Mouse (Mus musculus): ENCODE data around the gene Prickle2.
A peak's percentile ranks its signal among the peaks of the same experiment; 100 is the strongest.

Prickle2 gene

DNA sequence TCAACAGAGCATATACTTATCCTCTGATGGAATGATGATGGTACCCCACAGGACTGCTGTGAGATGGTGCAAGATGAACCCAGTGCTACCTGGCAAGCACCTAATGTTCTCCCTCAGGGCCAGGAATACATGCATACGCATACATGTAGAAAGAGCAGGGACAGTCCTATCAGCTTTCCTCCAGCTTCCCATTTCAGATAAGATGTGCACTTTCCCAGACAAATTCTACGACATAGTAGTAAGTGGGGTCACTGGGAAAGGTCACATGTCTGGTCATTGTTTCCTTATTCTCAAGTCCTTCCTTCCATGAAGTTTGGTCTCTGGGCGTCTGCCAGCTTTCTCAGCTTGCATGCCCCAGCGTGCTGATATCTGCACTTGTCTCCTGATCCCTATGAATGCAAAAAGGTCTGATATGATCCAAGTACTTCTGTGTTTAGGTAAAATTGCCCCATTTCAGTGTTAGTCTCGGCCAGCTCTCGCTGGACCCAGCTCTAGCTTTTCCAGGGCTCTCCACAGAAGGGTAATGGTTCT is 187.5 kb downstream of the Prickle2 start:
- no peak for DNase-seq (ENCODE audit: low spot score)

DNA sequence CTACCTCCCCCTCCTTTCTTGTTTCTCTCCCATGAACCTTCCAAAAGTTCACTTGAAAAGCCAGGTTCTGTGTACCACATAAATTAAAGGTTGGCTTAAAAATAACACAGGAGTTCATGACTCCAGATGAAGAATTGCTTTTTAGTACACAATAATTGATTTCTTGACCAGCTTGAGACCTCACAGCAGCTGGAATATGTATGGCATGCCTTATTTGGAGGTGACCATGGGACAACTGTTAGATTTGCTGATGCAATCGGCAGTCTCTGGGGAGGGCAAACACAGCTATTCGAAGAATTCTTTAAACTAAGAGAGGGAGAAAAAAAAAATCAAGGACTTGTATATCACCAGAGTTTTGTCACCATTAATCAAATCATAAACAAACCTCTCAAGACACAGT is 189.0 kb downstream of the Prickle2 start:
- peak; percentile 30 for DNase-seq (ENCODE audit: low spot score)

DNA sequence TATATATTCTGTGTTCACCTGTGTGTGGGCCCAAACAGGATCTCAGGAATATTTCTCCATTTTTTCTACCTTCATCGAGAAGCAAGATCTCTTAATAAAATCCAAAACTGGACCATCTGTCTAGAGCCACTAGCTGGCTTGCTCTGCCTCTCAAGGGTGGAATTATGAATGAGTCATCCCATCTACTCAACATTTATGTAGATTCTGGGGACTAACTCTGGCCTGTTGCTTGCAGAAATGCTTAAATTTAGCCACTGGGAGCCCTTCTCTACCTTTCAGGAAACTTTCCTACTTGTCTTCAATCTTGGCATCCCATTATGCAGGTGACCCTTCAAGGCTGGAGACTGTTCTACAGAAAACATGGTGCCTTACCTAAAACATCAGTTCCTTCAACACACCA is 194.0 kb downstream of the Prickle2 start:
- no peak for DNase-seq (ENCODE audit: low spot score)

DNA sequence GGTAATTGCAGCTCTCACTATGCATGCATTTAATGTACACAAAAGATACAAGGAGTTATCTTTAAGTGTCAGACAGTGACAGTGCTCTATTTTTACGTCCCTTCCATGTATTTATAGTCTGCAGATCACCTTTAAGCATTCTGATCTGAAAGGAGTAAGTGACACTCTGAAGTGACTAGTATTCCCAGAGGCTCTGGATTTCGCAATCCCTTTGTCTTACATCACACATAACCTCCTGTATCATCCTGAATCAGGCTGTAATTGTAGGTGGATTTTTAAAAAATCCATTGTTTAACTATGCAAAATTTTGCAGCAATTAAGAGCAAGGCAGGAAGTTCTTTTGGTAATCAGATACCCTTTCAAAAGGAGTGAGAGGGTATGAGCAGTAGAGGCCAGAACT is 196.2 kb downstream of the Prickle2 start:
- DNase-seq (ENCODE audit: low spot score), result no peak

DNA sequence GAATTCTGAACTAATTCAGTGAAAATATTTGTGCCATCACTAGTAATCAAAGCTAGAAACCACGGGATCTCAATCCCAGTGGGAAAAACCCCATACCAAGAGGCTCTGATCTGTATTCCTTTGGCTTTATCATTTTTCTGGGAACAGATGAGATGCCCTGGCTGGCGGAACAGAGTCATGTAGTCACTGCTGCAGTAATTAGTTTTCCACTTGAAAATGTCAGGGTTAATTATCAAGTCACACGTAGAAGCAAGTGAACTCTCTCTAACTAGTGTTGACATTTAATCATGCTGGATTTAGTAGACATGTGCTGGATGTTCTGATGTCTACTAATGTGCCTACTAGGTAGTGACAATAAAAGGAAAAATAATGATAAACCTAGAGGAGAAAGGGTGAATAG is 199.7 kb downstream of the Prickle2 start:
- no peak for DNase-seq (ENCODE audit: low spot score)

DNA sequence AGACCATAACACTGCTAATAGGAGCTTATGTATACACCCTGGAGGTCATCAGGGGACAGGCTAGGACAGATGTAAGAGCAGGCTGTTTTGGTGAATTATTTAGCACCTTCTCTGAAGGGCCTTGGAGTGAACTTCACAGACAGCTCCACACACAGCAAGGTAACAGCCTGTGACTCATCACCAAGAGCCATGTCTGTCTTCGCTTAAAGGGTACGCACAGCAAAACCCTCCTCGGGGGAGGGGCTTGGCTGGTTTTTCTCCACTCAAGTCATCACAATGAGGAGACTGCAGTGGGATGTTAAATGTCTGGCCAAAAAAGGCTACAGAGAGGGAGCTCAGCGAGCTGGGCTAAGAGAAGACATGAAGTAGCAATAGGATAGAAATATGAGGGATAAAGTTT is 206.5 kb downstream of the Prickle2 start:
- no peak for DNase-seq (ENCODE audit: low spot score)

DNA sequence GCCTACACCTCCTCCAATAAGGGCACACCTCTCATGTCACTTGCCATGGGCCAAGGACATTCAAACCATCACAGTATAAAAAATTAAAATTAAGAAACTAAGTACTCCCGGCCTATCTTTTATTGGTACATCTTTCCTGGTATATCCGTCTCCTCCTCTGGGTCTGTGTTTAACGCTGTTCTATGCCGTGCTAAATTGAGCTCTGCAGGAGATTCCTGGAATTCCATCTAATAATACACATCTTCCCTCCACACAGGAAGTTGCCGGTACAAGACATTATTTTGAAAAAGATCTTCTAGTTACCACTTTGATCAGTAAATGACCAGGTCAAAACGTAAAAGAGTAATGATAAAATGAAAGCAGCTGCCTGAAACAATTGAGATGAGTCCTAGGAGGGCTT is 207.4 kb downstream of the Prickle2 start:
- DNase-seq (ENCODE audit: low spot score), result peak; percentile 11

DNA sequence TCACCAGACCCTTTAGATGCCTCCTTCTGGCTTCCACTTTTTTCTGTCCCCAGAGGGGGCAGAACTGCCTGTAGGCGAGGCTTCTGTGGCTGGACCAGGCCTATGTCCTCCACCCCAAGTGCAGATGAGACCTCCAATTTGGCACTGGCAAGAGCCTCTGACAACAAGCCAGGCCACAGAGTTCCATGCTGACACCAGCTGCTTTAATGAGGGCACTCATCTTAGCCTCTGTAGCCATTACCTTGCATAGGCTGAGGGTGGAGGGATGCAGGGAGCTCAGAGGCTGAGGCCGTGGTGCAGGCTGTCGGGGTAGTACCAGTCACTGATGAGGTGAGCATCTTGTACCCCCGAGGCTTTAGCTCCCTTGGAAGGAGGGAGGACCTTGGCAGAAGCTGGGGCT is 208.7 kb downstream of the Prickle2 start:
- no peak for DNase-seq (ENCODE audit: low spot score)

DNA sequence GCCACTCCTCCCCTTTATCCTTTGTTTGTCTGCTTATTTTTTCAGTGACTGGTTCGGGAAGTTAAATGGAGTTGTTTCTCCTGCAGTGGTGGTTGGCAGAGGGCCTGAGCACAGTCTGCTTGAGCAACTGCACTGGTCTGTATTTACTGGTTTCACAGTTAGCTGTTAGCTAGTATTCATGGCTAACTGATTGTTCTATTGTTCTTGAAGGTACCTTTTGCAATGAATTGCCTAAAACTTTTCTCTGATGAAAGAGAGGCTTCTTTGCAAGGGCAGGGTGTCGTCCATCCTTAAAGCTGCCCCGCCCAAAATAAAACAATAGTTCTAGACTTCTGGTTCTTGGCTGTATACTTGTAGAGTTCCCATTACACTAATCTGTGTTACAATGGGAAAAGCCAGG is 210.5 kb downstream of the Prickle2 start:
- no peak for DNase-seq (ENCODE audit: low spot score)

DNA sequence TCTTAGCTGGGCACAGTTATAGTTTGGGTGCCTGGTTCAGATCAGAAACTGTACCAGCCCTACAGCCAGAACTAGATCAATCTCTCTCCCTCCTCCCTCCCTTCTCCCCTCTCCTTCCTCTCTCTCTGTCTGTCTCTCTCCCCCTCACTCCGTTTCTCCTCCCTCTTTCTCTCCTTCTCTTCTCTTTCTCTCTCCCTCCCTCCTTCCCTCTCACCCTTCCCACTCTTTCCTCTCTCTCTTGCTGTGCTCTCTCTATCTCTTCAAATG is 224.3 kb downstream of the Prickle2 start:
- no peak for DNase-seq (ENCODE audit: low spot score)

DNA sequence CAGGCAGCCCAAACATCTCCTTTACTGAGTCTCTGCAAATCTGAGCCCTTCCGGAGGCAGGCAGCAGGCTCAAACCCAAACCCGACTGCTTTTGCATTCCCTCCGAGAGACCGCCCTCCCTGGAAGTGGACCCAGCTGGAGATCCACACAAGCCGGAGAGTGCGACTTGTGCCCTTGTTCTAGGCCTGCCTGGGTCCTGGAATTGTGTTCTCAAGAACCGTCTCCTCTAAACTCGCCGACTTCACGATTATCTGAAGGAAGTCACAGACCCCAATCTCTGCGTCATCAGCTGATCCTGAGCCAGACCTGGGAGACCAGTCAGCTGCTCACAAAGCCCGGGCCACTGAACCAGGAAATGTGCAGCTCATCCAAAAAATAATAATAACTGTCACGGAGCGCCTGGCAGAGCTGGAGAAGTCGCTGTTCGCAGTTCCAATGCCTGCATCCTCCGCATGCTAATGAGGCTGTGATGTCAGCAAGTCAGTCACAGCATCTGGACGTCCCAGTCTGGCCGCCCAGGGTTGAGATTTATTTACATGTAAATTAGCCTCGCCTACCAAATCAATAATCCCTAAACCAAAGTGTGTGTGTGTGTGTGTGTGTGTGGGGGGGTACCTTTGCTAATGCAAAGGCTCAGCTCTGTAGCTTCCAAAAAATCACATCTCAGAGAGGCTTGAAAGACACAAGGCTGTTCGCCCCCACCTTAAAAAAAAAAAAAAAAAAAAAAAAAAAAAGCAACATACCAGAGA is 224.8 kb downstream of the Prickle2 start:
- DNase-seq (ENCODE audit: low spot score), result peak; percentile 83

DNA sequence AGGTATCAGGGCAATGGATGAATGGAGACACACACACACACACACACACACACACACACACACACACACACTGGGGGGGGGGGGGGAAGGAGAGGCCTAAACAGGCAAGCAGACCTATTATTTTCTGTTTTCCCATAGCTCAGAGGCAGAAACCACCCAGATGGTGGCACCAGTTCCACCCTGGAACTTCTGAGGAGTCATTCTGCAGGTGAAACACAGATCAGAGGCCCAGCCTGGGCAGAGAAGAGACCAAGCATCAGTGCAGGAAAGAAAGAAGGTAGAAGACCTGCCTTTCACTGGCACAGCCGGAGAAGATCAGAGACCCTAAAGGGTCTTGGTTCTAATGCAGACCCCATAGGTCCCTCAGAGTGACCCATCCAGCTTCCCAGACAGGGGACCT is 227.3 kb downstream of the Prickle2 start:
- DNase-seq (ENCODE audit: low spot score), result no peak

DNA sequence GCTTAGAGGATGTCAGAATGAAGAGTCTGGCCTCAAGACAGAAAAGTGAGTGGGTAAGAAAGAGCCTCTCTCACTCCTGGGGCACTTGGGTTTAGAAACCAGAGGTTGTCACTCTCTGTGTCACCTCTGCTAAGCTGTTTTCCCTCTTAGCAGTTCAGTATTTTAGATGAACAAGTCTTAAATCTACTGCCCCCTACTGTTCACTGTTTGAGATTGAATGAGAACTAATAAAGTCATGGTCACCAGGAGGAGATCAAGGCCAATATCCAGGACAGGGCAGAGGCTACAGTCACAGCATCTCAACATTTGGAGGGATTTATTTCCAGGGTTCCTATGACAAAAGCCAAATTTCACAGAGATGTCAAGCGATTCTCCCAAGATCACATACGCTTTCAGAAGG is 228.3 kb downstream of the Prickle2 start:
- DNase-seq (ENCODE audit: low spot score), result peak; percentile 76

DNA sequence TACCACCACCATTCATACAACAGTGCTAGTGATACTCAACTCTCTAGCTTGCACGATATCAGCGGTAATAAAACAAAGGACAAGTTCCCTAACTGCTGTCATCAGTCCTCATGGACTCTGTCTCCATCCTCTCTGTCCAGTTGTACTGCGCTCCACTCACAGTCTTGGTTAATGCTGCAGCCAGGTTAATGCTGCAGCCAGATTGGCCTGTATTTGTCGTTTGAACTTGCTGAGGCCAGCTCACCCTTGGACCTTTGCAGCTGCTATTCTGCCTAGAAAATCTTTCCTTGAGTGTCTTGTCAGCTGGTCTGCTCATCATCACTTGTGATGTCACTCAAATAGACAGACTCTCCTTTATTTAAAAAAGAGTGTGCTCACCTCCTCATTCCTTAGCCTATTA is 236.5 kb downstream of the Prickle2 start:
- DNase-seq (ENCODE audit: low spot score), result no peak

DNA sequence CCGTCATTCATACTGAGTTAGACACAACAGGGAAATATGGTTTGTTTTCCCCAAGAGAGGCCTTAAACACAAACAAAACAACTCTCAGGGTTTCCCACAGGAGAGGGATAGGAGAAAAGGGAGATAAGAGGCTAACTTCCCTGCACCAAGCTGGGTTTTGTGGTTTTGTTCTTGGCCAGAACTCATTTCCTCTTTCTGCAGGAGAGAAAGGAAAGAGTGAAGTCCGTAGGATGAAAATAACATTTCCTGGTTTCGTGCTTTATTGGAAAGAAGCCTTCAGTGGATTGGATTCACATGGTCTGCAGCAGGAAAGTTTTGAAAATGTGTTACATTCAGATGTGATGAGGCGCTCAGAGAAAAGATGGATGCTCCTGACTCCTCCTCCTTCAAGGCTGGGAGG is 237.1 kb downstream of the Prickle2 start:
- no peak for DNase-seq (ENCODE audit: low spot score)

DNA sequence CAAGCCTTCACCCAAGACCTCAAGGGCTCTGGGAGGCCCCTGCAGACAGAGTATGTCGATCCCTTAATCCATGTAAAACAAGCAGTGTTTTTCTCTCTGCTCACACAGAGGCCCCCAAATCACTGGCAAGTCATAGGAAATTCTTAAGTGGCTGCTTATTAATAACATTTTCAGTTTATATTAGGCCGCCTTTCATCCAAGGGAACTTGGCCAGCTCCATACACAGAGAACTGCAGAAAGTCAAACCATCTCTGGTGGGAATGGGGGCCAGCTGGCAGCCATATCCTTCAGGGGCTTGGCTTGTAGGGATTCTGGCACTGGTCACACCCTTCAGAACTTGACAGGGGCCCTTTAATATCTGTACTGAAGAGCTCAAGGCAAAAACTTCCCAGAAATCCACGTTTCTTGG is 237.6 kb downstream of the Prickle2 start:
- DNase-seq (ENCODE audit: low spot score), result no peak

DNA sequence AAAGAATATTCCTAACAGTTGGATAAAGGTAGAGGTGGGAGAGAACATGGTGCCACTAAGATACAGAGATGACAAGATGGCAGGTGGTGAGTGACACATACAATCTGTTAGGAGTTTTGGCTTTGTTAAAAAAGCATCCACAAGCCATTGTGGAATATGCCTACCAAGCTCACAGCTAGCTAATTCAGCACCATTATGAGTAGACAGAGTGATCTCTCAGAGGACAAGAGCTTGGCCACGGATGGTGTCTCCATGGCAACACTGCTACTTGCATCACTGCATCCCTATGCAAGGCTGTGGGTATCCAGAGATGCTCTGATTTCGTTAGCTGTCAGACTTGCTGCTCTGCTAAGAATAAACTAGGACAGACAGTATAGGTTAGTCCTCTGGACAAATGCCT is 238.6 kb downstream of the Prickle2 start:
- DNase-seq (ENCODE audit: low spot score), result peak; percentile 28

DNA sequence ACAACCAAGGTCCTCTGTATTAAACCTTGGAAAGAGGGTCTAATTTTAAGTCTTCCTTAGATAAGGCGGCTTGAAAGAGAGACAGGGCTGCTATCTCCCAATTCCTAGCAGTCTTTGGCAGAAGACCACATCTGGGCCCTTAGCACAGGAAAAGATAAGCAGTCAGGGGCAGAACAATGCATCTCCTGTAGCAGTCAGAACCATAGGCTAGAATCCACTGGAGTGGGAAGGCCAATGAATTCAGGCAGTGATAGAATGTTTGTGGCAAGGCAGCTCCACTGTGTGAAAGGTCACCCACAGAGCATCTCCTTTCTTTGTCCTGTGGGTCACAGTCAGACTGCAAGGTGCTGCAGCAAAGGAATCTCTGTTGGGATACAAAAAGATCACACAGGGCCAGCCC is 240.3 kb downstream of the Prickle2 start:
- DNase-seq (ENCODE audit: low spot score), result no peak

DNA sequence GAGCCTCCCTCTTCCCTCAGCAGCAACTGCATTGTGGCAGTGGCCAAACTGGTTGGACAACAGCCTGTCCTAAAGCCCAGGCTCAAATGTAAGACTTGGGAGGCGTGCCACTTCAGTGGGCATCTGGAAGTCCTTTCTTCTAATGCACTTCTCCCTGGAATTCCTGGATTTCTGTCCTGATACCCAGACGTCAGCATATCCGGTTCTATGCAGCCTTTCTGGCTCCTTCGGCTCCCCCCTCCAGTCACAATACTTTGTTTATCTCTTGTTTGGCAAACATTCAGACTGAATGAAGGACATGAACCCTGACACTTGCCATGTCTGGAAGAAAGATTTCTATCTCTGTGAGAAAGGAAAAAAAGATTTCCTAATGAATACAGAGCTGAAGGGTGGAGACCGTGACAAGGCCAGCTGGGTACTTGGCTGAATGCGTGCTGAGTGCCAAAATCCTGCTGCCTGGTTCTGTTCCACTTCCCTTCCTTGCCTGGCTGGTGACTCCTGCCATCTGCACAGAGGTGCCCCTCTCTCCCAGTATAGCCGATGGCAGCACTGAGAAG is 241.1 kb downstream of the Prickle2 start:
- no peak for DNase-seq (ENCODE audit: low spot score)

DNA sequence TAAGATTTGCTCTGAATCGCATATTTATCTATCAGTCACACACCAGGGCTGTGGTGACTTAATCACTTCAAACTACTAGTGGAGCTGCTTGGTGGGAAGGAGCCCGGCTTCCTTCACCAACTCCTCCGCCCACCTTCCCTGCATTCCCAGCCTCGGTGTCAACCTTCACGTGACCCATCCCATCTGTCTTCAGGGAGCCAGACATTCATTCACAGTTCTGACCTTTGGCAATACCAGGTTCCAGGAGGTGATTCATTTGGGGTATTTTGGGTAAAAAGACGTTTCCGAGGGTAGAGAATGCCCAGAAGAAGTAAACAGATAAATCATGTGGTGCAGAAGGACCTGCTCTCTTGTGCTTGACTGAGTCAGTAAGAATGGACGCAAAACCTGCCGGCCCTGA is 242.2 kb downstream of the Prickle2 start:
- DNase-seq (ENCODE audit: low spot score), result peak; percentile 27

DNA sequence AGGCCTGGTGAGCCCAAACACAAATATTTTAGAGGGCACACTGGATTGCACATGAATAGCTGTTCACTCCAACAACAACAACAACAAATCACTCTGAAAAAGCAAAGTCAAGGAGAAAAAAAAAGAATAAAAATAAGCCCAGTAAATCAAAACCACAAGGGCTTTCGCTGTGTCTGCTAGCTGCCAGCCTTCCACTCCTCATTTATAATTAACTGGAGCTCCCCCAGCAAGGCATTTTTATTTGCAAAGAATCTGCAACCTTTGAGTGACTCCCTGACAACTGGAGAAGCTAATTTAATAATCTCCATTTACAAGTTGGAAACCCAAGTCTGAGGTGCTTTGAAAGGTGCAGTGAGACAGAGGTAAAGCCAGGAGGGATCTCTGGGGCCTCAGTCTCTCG is 245.2 kb downstream of the Prickle2 start:
- no peak for DNase-seq (ENCODE audit: low spot score)

DNA sequence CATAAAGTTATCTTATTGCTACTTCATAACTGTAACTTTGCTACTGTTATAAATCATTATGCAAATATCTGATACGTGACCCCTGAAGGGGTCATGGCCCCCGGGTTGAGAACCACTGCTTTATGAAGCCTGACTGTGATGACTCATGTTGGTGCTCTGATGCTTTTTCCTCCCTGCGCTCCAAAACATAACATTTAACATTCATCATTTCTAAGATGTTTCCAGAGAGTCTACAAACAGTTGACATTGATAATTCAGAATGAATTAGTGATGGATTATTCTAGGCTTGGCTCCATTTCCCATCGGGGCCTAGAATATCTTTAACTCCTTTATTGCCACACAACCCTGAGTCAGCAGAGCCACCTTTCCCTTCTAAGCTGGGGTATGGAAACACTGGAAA is 247.9 kb downstream of the Prickle2 start:
- no peak for DNase-seq (ENCODE audit: low spot score)

DNA sequence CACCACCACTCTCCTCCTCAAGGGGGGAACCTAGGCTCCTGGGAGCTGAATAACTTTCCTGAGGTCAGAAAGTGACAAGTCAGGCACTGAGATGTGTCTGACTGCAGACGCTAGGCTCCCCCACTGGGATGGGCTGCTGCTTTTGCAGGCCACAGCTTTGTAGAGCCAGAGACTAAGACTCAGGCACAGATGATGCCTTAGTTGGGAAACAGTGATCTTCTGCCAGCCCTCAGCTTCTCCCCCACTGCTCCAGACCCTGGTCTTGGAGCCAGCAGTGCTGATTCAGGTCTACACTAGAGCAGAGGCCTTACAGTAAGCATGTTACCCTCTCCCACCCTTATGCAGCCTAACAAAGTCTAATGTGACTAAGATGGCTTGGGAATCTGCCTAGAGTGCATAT is 254.5 kb downstream of the Prickle2 start:
- no peak for DNase-seq (ENCODE audit: low spot score)

DNA sequence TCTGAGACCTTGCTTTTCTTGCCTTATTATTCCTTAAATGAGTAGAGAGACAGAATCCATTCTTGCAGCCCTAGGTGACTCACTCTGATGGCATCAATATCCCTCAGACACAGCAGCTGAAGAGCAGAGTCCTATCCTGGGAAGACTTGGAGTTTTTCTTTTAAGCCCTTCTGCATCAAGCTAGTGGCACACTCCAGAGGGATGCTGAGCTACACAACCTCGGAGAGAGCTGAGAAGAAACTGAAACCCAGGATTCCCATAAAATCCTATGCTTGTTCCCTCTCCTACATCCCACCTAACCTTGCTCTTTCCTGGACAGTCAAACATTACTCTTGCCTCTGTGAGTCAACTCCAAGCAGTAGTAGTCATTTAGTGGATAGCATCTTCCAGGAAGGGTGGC is 256.0 kb downstream of the Prickle2 start:
- DNase-seq (ENCODE audit: low spot score), result no peak

Data from embryo, embryonic 10.5 days (tissue).